Mouse (Mus musculus) neural tube, embryonic 15.5 days (tissue): Measurements from ENCODE around the gene Ap5z1. TPM values are rescaled to one million over a fixed set of nuclear protein-coding genes. Genes with fewer than 3 reads are reported as not detected.

Experiments
- ATAC-seq: fragments of 200-750 bp; cut with Nextera tagmentation; 2 replicates; pipeline ENCODE4 v1.8.0; 2017; ENCODE audit warnings: mild to moderate bottlenecking, moderate TSS enrichment, moderate library complexity; ENCODE audit not compliant: low FRiP score
- H3K27ac ChIP-seq: fragments of 300-500 bp; sonication (generic); replicated peaks from 2 replicates; pipeline ENCODE4 v1.5.1; 2015; ENCODE audit warnings: mild to moderate bottlenecking, inconsistent platforms
- H3K27me3 ChIP-seq: fragments of 300-500 bp; sonication (generic); replicated peaks from 2 replicates; pipeline ENCODE4 v1.6.1; 2015; ENCODE audit warnings: inconsistent platforms
- H3K36me3 ChIP-seq: fragments of 300-500 bp; sonication (generic); 2 replicates; pipeline ENCODE4 v1.6.1; 2015; ENCODE audit warnings: inconsistent platforms
- H3K4me1 ChIP-seq: fragments of 300-500 bp; sonication (generic); 2 replicates; pipeline ENCODE4 v1.6.1; 2015; ENCODE audit warnings: inconsistent platforms
- H3K4me2 ChIP-seq: fragments of 300-500 bp; sonication (generic); 2 replicates; pipeline ENCODE4 v1.6.1; 2015; ENCODE audit warnings: inconsistent platforms, mild to moderate bottlenecking, moderate library complexity
- H3K4me3 ChIP-seq: fragments of 300-500 bp; sonication (generic); replicated peaks from 2 replicates; pipeline ENCODE4 v1.5.1; 2015; ENCODE audit warnings: mild to moderate bottlenecking, inconsistent platforms
- H3K9ac ChIP-seq: fragments of 300-500 bp; sonication (generic); replicated peaks from 2 replicates; pipeline ENCODE4 v1.6.1; 2015; ENCODE audit warnings: mild to moderate bottlenecking, inconsistent platforms
- H3K9me3 ChIP-seq: fragments of 300-500 bp; sonication (generic); replicated peaks from 2 replicates; pipeline ENCODE4 v1.6.1; 2016; ENCODE audit warnings: inconsistent platforms
- WGBS: fragments of 180-500 bp; shearing (Covaris S2); methylation state at CpG from one replicate; pipeline ENCODE4 v1.1.7; 2015; ENCODE audit warnings: mixed read lengths; 5-methylcytosine and 5-hydroxymethylcytosine counted together
- polyA plus RNA-seq: library from polyadenylated mRNA; unstranded; fragments of >200 nt; fragmentation: Nextera tagmentation; extraction: Ambion mirVana; gene quantifications from 2 replicates; pipeline ENCODE4 v1.2.1, GENCODE M21; 2015

Gene Ap5z1
- polyA plus RNA-seq, 1 experiment from 2014 or later = 12.4 TPM

DNA sequence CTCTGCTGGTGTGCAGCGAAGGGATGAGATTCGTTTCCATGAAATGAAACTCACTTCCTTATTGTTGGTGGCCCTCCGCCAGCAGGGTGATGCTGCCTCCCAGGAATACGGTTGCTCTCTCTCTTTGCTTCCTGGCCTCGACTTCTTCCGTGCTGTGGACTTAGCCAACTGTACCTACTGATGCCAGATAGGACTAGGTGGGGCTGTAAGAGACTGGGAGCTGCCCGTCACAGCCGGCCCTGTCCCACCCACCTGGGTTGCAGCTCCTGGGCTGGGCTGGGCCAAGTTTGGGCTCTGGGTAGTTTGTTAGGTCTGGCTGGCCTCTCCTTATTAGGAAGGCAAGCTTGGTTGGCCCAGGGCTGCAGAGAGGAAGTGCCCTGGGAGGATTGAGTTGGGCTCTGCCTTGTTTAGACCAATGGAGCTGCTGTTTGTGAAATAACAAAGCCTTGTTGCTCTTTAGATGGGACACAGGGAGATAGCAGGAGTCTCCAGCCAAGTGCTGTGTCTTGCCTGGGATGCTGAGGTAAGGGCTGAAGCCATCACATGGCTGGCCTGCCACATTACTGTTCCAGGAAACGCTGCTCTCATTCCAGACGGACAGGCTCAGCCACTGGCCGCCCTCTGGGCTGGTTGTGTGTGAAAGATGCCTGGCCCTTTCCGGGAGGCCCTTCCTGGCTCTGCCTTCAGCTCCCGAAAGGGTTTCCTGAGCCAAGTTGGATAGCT lies 39.0 kb upstream of the Ap5z1 start:
- no peak overlapping the region for H3K4me3 ChIP-seq
- peak overlapping the region; percentile 69 for H3K27ac ChIP-seq
- H3K4me2 ChIP-seq = no peak overlapping the region
- no peak for ATAC-seq
- WGBS = 72% methylated on average over 13 of the region's 13 CpGs
- H3K27me3 ChIP-seq = no peaks in the 10 kb centered on the region
- peaks cover 43% of the 10 kb centered on the region for H3K4me1 ChIP-seq
- no peak overlapping the region for H3K9ac ChIP-seq
- H3K9me3 ChIP-seq = no peaks in the 10 kb centered on the region
- no peaks in the 10 kb centered on the region; the same call in 1 of the 2 replicates for H3K36me3 ChIP-seq

DNA sequence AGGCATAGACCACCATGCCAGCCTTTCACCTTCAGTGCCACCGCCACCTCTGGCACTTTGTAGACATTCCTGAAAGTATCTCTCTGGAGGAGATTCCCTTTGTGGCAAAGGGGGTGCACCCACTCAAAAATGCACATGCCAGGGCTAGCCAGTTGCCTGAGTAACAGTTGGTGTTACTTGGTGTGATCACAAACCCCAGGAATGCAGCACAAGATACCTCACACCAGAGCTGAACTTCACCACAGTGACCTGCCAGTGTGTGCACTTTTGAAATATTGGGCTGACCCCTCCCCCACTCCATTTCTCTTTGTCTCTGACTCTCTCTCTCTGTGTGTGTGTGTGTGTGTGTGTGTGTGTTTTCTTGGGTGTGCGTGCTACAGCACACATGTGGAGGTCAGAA lies 37.3 kb upstream of the Ap5z1 start:
- H3K36me3 ChIP-seq = no peaks in the 10 kb centered on the region
- H3K27me3 ChIP-seq = no peaks in the 10 kb centered on the region
- 85% methylated on average over 2 of the region's 2 CpGs for WGBS
- H3K4me3 ChIP-seq = no peak overlapping the region
- peaks cover 49% of the 10 kb centered on the region for H3K4me1 ChIP-seq
- ATAC-seq = no peak
- H3K27ac ChIP-seq = no peak overlapping the region
- H3K9me3 ChIP-seq = no peaks in the 10 kb centered on the region
- H3K9ac ChIP-seq = no peak overlapping the region
- H3K4me2 ChIP-seq = no peak overlapping the region

DNA sequence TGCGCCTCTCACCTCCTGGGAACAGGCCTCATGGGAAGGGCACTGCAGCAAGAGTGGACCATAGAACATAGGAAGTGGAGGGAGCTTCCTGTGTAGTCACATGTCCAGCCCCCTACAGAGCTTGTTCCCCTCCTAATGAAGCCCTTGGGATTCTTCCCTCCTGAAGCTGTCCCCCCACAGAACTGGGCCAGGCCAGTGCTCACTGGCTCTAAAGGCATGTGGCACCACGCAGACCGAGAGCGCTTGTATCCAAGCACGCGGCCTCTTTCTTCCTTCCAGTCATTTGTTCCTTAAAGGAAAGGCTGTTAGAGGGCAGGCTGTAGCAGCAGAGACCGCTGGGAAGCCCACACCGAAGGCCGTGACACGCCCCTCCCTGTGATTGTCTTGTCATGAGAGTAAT lies 35.9 kb upstream of the Ap5z1 start:
- 33% methylated on average over 10 of the region's 10 CpGs for WGBS
- no peak overlapping the region for H3K9ac ChIP-seq
- H3K36me3 ChIP-seq = no peaks in the 10 kb centered on the region
- H3K4me2 ChIP-seq = no peak overlapping the region
- 0 out of 2 replicates have a peak, but pooled peaks have one; percentile 29 for ATAC-seq
- no peak overlapping the region for H3K27ac ChIP-seq
- no peak overlapping the region for H3K4me3 ChIP-seq
- no peaks in the 10 kb centered on the region for H3K9me3 ChIP-seq
- H3K4me1 ChIP-seq = peaks cover 53% of the 10 kb centered on the region
- H3K27me3 ChIP-seq = no peaks in the 10 kb centered on the region

DNA sequence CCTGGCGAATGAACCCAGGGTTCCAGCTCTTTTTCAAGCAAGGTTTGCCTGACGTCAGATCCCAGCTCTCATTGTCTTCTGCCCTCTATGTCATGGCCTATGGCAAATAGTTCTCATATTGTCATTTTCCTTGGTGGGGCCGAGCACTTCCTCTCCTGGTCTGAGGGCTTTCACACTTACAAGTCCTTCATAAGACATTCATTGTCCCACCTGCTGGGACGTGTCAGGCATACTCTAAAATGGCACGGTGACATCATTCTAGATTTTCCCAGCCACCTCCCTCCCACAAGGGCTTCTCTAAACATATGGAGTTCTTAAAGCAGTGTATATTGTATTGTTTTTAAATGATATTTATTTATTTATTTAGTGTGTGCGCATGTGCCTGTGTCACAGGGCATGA lies 35.1 kb upstream of the Ap5z1 start:
- Histone ChIP-seq H3K9ac (no peak overlapping the region), H3K27ac (no peak overlapping the region), H3K4me3 (no peak overlapping the region), H3K4me2 (no peak overlapping the region), H3K27me3 (no peaks in the 10 kb centered on the region), H3K36me3 (no peaks in the 10 kb centered on the region), H3K9me3 (no peaks in the 10 kb centered on the region), H3K4me1 (peaks cover 50% of the 10 kb centered on the region)
- WGBS = 74% methylated on average over 6 of the region's 6 CpGs
- ATAC-seq = no peak

DNA sequence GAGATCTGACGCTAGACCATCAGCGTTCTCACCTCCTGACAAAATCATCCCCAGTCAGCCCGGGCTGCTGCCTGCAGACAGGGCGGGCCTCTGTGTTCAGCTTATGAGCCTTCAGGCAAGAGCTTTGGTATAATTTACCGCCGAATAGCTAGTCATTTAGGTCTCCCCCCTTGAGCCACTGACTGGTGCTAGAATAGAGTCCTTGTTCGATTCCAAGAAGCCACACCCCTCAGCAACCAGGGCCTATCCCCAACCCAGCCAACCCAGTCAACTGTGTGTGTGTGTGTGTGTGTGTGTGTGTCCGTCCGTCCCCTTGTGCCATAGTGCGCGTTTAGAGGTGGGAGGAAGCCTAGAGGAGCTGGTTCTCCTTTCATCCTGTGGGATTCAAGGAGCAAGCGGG lies 32.7 kb upstream of the Ap5z1 start:
- WGBS = 58% methylated on average over 12 of the region's 12 CpGs
- no peak for ATAC-seq
- Histone ChIP-seq H3K9me3 (no peaks in the 10 kb centered on the region), H3K4me3 (no peak overlapping the region), H3K4me2 (no peak overlapping the region), H3K27ac (no peak overlapping the region), H3K4me1 (peaks cover 36% of the 10 kb centered on the region), H3K36me3 (peaks cover 13% of the 10 kb centered on the region), H3K9ac (no peak overlapping the region), H3K27me3 (no peaks in the 10 kb centered on the region)

DNA sequence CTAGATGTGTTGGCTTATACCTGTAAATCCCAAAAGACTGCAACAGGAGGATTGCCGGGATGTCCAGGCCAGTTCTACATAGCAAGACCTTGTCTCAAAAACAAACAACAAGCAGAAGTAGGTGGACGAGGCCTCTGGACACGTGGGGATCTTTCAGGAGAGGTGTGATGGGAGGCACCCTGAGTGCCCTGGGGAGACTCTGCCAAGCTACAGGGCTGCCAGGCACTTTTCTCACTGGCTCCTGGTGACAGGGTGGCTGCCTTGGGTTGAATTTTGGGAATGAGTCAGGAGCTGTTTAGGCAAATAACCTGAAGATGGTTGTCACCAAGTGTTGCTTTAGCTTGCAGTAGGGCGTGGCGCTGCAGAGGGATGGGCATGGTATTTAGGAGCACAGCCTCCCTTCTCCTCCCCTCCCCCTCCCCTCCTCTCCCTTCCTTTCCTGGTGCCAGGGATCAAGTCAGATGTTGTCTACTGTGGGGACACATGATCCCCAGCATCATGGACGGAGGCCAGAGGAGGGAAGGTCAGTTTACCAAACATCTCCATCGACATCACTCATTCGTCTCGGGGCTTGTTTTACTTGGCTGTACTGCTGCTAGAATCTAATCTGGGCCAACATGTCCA lies 31.8 kb upstream of the Ap5z1 start:
- H3K9ac ChIP-seq = no peak overlapping the region
- H3K36me3 ChIP-seq = peaks cover 21% of the 10 kb centered on the region
- H3K27me3 ChIP-seq = no peaks in the 10 kb centered on the region
- no peak for ATAC-seq
- H3K4me2 ChIP-seq = no peak overlapping the region
- 85% methylated on average over 9 of the region's 9 CpGs for WGBS
- H3K9me3 ChIP-seq = no peaks in the 10 kb centered on the region
- H3K27ac ChIP-seq = no peak overlapping the region
- no peak overlapping the region for H3K4me3 ChIP-seq
- peaks cover 31% of the 10 kb centered on the region for H3K4me1 ChIP-seq

DNA sequence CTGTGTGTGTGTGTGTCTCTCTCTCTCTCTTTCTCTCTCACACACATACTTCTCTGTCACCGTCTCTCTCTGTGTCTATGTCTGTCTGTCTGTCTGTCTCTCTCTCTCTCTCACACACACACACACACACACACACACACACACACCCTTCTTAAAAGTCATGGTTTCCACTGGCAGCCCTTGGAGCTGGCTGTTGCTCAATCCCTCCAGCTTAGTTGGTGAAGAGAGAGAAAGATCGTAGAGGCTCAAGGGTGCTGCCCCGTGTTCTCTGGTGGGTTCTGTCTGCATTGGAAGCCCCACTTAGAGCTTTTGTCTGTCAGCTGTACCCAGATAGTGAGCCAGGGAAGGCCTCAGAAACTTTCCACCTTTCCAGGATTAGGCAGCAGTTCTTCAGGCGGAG lies 31.0 kb upstream of the Ap5z1 start:
- no peak for ATAC-seq
- Histone ChIP-seq H3K36me3 (peaks cover 23% of the 10 kb centered on the region), H3K9me3 (no peaks in the 10 kb centered on the region), H3K9ac (0 out of 2 replicates have a peak overlapping the region, but pooled peaks have one; percentile 7), H3K27me3 (no peaks in the 10 kb centered on the region), H3K4me1 (peaks cover 23% of the 10 kb centered on the region), H3K4me2 (no peak overlapping the region), H3K27ac (no peak overlapping the region), H3K4me3 (no peak overlapping the region)
- WGBS = 92% methylated on average over 4 of the region's 4 CpGs

DNA sequence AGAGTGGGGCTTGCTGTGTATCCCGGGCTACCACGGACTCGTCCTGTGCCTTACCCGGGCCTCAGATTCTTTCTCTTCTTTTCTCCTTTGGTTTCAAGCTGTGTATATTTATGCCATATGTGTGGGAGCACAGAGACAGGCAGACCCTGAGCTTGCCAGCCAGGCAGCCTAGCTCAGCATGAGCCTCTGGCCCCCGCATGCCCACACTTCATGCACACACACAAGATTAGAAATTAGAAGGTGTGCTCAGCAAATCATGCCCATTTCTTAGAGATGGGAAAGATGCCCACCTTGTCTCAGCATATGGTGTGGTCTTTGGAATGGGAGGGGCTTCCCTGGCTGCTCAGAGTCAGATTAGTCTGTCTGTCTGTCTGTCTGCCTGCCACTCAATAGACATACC lies 29.7 kb upstream of the Ap5z1 start:
- peaks cover 23% of the 10 kb centered on the region for H3K4me1 ChIP-seq
- peaks cover 26% of the 10 kb centered on the region for H3K36me3 ChIP-seq
- no peak overlapping the region for H3K4me2 ChIP-seq
- peak overlapping the region; percentile 13; the same call in 1 of the 2 replicates for H3K27ac ChIP-seq
- no peaks in the 10 kb centered on the region for H3K27me3 ChIP-seq
- ATAC-seq = no peak
- no peaks in the 10 kb centered on the region for H3K9me3 ChIP-seq
- no peak overlapping the region for H3K9ac ChIP-seq
- H3K4me3 ChIP-seq = no peak overlapping the region
- 74% methylated on average over 5 of the region's 5 CpGs for WGBS

DNA sequence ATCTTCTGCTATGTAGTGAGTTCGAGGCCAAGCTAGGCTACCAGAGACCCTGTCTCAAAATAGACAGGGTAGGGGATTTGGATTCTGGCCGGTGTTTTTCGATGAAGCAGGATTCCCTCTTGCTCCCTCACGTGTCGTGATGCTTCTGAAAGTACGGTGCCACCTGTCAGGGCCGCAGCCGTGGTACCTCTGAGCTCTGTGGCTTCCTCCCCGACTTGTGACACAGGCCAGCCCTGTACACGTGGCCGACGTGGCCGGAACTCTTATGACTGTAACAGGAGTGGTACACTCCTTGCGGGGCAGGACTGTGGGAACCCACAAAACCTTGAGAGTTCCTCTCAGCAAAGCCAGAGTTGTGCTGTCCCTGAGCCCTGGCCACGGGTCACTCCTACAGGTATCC lies 28.0 kb upstream of the Ap5z1 start:
- H3K4me3 ChIP-seq = no peak overlapping the region
- peaks cover 34% of the 10 kb centered on the region for H3K4me1 ChIP-seq
- no peak overlapping the region for H3K4me2 ChIP-seq
- H3K9me3 ChIP-seq = no peaks in the 10 kb centered on the region
- H3K27me3 ChIP-seq = no peaks in the 10 kb centered on the region
- no peak for ATAC-seq
- H3K27ac ChIP-seq = no peak overlapping the region
- H3K9ac ChIP-seq = no peak overlapping the region
- WGBS = 97% methylated on average over 15 of the region's 15 CpGs
- peaks cover 26% of the 10 kb centered on the region for H3K36me3 ChIP-seq

DNA sequence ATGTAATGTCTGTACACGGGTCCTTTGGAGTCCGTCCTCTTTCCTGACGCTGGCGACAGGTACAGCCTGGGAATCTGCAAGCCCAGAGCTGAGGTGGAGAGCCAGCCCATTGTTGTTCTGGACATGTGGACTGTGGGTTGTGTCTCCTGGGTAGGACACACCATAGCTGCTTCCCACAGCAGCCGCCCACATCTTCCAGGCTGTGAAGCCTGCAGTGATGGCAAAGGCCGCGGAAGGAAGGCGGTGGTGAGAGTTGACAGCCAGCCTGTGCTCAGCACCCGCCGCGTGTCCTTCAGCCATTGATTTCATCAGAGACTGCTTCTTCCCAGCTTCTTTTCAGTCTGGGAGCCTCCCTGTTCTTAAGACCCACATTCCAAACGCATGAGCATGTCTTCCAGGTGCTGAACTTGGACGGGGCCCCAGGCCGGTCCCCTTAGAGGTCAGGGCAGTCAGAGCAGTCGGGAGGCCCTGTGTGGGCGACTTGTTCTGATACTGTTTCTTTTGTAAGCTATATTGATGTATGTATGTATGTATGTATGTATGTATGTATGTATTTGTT lies 25.3 kb upstream of the Ap5z1 start:
- no peak for ATAC-seq
- Histone ChIP-seq H3K9me3 (no peaks in the 10 kb centered on the region), H3K27ac (no peak overlapping the region), H3K4me3 (no peak overlapping the region), H3K36me3 (peaks cover 26% of the 10 kb centered on the region), H3K27me3 (no peaks in the 10 kb centered on the region), H3K4me1 (peaks cover 44% of the 10 kb centered on the region), H3K4me2 (no peak overlapping the region), H3K9ac (no peak overlapping the region)
- 93% methylated on average over 16 of the region's 16 CpGs for WGBS

DNA sequence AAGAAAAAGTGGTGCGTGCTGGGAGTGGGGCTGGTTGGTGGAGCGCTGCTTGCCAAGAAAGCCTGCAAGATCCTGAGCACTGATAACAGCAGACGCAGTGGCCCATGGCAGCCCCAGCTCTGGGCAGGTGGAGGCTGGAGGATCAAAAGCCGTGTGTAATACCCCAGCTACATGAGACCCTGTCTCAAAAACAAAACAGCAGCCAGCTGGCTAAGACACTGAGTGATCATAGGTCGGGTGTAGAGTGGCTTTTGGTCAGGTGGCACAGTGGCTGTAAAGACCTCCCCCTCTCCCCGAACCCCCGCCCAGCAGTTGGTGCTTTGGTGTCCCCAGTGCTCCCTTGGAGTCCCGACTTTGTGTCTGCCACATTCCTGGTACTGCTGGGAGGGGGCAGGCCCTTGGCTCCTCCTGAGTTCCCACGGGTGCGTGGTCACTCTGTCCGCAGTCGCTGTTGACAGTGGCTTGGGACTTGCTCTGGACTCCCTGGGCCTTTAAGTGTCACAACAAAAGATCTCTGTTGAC lies 23.8 kb upstream of the Ap5z1 start:
- H3K27ac ChIP-seq = peak overlapping the region; percentile 74
- 5% methylated on average over 12 of the region's 12 CpGs for WGBS
- H3K4me1 ChIP-seq = peaks cover 50% of the 10 kb centered on the region
- ATAC-seq = peak; percentile 56
- peaks cover 23% of the 10 kb centered on the region for H3K36me3 ChIP-seq
- H3K4me3 ChIP-seq = peak overlapping the region; percentile 19; the same call in 1 of the 2 replicates
- no peaks in the 10 kb centered on the region for H3K9me3 ChIP-seq
- H3K27me3 ChIP-seq = no peaks in the 10 kb centered on the region
- H3K9ac ChIP-seq = no peak overlapping the region
- H3K4me2 ChIP-seq = peak overlapping the region; percentile 51
